Mouse (Mus musculus) telencephalon, adult 2 months (tissue): ENCODE results near the gene Hist1h4b.
"Not testable (repeated sequence)": the region's sequence is repeated elsewhere in the genome, so short reads cannot be mapped to it uniquely, and the experiment has no call there.

Experiments used
- DNase-seq: peaks from one replicate; pipeline ENCODE4 v3.0.0-alpha.2; 2011; ENCODE audit warnings: low read depth, low spot score

Hist1h4b gene

GRCm38 (mm10) chr13:23757211-23757773 lies 479 bp downstream of the Hist1h4b start:
- no peak for DNase-seq

GRCm38 (mm10) chr13:23757921-23758320 lies 1.1 kb downstream of the Hist1h4b start:
- no peak for DNase-seq

DNA sequence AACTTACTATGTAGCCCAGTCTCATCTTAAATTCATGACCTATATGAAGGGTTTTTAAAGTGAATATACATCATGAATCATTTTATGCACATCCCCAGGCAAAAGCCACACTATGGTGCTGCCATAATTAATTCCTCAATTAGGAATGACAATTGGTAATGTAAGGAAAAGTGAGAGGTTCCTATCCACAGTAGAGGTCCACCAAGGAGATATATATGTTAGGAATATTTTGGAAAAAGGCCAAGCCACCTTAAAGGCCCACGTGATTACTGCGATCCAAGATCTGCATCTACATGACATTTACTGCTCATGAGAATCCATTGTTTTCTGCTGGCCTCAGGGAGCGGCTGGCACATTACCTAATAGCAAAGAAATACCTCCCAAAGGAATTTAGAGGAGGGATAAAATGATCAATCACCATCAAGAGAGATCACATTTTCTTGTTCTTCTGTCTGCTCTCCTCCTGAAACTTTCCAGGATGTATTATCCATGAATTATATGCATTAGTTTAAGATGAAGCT lies 2.5 kb downstream of the Hist1h4b start:
- DNase-seq, result no peak

- no peak for DNase-seq
These were observed 3.1 kb downstream of the Hist1h4b start for GRCm38 (mm10) chr13:23759916-23760239.

DNA sequence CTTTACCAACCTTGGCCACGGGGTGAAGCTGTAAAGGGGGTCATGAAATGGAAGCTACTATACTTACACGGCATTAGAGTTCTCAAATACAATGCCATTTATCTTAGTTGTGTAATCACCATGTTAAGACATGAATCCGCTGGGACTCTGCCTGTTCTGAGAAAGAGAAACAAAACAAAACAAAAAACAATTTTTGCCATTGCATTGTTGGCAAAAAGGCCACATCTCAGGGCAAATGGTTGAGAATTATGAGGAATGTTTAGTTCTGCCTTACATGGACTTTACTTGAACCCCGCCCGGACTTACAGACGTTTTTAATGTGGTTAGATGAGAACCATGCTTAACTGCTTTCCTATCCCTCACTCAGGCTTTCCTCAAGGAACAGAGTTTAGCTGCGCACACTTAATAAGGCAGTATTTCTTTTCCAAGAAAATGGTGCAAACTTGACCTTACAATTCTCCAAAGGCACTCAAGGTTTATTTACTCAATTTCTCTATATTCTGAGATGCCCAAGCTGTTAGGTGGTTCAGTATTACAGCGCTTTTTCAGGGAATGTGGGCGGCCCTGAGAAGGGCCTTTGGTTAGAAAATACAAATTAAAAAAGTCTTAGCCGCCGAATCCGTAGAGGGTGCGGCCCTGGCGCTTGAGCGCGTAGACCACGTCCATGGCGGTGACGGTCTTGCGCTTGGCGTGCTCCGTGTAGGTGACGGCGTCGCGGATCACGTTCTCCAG lies 3.6 kb downstream of the Hist1h4b start:
- DNase-seq, result no peak

DNA sequence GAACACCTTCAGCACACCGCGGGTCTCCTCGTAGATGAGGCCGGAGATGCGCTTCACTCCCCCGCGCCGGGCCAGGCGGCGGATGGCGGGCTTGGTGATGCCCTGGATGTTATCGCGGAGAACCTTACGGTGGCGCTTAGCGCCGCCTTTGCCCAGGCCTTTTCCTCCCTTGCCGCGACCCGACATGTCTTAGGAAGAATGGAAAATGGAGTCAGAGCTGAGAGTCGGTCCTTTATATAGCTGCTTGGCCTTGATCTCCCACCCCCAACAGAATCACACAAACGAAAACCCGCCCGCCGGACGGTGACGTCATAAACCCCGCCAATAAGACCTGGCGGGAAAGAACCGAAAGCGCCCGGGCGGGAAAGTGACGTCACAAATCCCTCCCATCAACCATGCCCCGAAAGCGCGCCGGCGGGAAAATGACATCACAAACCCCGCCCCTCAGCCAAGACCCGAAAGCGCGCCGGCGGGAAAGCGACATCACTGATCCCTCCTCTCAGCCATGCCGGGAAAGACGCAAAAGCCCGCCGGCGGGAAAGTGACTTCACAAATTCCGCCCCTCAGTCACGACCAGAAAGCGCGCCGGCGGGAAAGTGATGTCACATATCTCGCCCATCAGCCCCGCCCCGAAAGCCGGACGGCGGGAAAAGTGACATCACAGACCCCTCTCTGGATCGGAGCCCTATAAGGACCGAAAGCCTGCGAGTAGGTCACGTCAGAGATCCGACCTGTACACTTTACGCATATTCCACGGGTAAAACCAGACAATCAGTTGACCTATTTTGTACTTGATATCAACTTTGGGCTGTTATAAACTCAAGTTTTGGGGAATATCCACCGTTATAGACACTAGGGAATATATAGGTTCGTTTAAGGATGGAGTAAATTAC lies 4.4 kb downstream of the Hist1h4b start, which contains the start of gene Hist1h4a:
TSS of gene Hist1h4a (minus strand) at position 259 of the 893 bp plus-strand sequence.
- peak; percentile 98 for DNase-seq

DNA sequence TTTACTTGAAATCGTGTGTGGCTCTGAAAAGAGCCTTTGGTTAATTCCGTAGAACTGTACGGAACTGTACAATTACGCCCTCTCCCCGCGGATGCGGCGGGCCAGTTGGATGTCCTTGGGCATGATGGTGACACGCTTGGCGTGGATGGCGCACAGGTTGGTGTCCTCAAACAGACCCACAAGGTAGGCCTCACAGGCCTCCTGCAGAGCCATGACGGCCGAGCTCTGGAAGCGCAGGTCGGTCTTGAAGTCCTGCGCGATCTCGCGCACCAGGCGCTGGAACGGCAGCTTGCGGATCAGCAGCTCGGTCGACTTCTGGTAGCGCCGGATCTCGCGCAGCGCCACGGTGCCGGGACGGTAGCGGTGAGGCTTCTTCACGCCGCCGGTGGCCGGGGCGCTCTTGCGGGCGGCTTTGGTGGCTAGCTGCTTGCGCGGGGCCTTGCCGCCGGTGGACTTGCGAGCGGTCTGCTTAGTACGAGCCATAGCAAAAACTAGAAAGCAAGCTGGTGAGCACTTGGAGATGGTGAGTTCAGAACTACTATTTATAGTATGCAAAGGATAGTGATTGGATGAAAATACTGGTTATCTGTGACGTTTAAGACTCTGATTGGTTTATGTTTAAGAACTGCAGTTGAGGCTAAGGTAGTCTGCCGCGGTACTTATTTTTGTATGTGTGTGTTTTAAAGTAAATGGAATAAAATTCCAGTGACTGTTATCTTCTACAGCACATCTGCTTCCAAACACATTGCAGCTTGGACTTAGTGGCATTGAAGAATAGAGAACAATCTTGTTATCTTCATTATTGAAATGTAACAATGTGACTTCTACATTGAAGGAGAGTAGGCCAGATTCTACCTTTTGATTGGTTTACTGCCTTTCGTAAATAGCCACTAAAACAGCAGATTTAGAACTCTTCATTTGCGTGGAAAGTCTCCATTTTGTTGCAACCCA lies 5.3 kb downstream of the Hist1h4b start, which contains the start of gene Hist1h3a:
TSS of gene Hist1h3a (minus strand) at position 516 of the 951 bp plus-strand sequence.
- peak; percentile 96 for DNase-seq

DNA sequence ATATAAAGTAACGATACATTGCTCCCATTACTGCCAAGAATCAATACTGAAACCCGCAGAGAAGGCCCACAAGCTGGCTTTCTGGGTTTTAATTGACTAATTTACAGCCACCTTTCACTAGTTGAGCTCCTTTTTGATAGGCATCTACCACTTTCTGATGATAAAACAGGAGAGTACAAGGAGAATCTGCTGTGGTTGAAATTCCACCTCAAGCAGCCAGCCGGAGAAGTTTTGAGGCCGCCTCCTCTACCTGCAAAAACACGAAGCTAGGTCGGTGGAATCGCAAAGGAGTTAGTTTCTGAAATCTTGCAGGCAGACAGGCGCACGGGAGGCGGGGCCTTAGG lies 6.4 kb downstream of the Hist1h4b start:
- DNase-seq, result no peak

GRCm38 (mm10) chr13:23763586-23764323 lies 6.9 kb downstream of the Hist1h4b start, which contains the start of gene Hist1h1a:
Gene Hist1h1a, plus strand, starts transcription at chr13:23763666.
- DNase-seq, result peak; percentile 86

DNA sequence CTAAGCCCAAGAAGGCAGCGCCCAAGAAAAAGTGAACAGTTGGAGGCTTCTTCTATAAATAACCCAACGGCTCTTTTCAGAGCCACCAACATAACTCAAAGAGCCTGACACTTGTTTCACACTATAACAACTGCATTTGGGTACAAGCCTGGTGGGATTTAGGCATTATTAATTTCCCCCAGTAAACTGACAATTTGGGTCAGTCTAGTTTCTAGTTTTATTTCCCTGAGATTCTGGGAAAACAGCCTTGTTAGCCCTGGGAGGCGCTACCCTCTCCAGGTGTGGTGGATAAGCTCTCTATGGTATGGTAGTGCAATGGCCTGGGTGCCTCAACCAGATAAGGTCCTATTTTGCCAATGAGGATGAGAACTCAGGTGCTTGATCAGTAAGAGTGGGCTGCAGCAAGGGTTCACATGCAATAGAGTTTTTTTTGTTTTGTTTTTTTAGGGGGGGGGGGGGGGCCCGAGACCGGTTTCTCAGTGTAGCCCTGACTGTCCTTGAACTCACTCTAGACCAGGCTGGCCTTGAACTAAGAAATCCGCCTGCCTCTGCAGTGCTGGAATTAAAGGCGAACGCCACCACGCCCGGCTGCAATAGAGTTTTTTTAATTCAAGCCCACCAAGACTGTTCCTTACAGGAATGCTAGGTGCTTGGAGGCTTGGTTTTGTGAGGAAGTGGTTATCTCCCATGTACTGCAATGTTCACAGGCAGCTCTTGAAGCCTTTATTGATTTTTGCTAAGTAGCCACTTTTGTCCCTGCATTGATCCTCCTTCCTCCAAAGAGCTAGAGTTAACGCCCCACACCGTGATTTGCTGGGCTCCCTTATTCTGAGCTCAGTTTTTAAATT lies 7.7 kb downstream of the Hist1h4b start:
- DNase-seq, result no peak

GRCm38 (mm10) chr13:23765172-23765513 lies 8.3 kb downstream of the Hist1h4b start:
- no peak for DNase-seq

DNA sequence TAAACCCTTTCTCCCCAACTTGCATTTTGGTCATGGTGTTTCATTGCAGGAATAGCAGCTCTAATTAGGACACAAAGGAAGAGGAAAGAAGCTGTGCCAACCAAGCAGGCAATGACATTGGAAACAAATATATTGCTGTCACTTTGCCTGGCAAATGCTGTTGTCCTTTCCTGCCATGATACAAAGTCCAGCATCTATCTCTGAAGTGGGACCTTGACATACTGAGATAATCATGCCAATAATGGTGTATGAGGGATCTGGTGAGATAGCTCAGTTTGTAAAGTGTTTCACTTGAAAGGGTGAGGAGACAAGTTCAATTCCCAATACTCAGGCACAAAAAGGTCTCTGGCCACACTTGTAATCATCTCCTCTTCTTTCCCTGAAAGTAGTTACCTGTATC lies 10.0 kb downstream of the Hist1h4b start:
- DNase-seq, result no peak

DNA sequence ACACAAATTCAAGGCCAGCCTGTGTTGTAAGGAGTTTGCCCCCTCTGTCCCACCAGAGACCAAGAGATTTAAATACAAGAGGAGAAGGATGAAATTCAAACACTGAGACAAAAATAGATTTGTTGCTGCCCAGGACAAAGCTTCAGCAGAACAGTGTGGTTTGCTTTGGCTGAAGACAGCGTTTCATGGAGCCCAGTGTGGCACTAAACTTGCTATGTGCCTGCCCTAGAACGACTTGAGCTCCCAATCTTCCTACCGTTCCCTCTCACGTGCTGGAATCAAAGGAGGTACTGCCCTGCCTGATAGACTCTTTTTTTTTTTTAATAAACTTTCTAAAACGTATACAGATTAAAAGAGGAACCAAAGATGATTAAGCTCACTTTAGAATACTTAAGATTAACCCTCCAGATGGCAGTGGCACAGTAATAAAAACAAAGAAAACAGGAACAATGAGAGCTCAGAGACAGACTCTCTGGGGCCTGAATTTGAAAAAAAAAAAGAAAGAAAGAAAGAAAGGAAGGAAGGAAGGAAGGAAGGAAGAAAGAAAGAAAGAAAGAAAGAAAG lies 12.1 kb downstream of the Hist1h4b start:
- DNase-seq, result no peak

GRCm38 (mm10) chr13:23769613-23770012 lies 12.8 kb downstream of the Hist1h4b start, which contains the start of gene Trim38:
Gene Trim38, plus strand, starts transcription at chr13:23769913.
- not testable (repeated sequence) for DNase-seq

DNA sequence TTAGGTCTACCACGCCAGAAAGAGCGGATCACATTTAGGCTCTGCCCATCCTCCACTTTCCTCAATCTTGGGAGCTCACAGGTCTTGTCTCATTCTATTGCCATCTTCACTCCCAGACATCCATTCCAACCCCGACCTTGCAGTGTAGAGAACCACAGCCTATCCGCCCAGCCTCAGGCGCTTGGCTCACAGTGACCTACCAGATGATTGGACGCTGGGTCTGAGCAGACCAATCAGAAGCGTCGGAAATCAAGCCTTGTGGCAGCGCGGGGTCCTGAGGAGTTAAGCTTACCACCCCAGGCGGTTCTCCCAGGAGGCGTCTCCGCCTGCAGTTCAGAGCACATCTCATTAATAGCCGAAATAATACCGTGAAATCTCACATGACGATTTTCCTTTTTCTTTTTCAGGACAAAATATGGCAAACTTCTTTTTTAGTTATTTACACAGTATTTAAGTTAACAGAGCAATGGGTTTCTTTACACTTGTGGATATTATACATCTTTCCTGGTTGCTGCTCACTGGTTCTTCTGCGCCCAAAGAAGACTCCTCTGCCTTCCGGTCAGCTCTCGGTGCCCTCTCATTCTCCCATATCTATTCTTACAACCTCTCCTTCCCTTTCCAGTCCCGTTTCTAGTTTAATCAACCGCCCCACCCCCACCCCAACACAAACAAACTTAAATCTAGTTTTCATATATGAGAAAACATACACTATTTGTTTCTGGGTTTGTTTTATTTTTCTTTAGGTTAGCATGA lies 15.9 kb downstream of the Hist1h4b start:
- no peak for DNase-seq

DNA sequence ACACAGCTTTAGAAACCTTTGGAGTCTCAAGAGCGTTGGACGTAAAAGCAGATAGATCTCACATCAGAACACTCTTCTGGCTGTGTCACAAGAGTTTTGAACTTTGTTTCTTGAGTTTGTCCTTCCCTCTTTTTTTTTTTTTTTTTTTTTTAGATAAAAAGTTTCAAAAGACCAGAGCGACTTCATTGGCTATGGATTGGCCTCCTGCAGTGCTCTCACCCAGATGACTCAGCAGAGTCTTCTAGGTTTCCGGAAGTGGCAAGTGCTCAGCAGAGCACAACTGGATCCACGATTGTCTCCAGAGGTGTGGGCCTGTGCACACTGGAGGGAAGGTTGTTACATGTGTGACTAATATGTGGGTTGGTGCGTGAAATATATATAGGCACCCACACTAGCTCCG lies 21.5 kb downstream of the Hist1h4b start:
- no peak for DNase-seq

DNA sequence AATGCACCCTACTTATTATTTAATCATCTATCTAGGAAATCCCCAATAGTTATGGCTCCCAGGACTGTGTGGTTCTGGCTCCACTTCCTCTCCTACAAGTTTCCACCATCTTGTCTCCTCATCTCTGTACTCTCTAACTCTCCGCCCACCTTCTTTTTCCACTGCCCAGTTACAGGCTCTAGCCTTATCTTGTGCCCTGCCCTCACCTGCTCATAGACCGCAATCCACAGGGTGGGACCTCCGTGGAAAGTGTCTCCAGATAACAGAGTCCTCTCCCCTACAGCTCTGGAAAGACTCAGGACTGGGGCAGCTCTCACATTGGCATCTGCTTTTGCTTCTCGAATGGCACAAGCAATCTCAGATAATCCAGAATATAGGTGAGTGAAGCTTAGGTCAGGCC lies 22.2 kb downstream of the Hist1h4b start:
- no peak for DNase-seq

- peak; percentile 46 for DNase-seq
These were observed 35.7 kb downstream of the Hist1h4b start for GRCm38 (mm10) chr13:23792520-23792919.
